Mouse (Mus musculus): ENCODE data around the gene Gm40193. TPM values are rescaled to one million over a fixed set of nuclear protein-coding genes. Genes with fewer than 3 reads are reported as not detected.

Gm40193 gene
- not detected in 4 replicates for total RNA-seq (2023)

GRCm38 (mm10) chr11:70532839-70533238 is at the start of gene Gm40193:
Gene Gm40193, minus strand, starts transcription at chr11:70532939.

GRCm38 (mm10) chr11:70562287-70562994 is 29.7 kb upstream of the Gm40193 start, which contains the start of gene Mink1:
Gene Mink1, plus strand, starts transcription at chr11:70562881.

GRCm38 (mm10) chr11:70539877-70540587 is 7.3 kb upstream of the Gm40193 start, which contains the start of gene Pld2:
Gene Pld2, plus strand, starts transcription at chr11:70540064.

GRCm38 (mm10) chr11:70525184-70525678 is 7.5 kb downstream of the Gm40193 start, which contains the start of gene Psmb6:
Gene Psmb6, plus strand, starts transcription at chr11:70525367.

GRCm38 (mm10) chr11:70518923-70519322 is 13.8 kb downstream of the Gm40193 start, which contains the start of gene Gltpd2:
Gene Gltpd2, plus strand, starts transcription at chr11:70519196.

GRCm38 (mm10) chr11:70514288-70514687 is 18.5 kb downstream of the Gm40193 start, which contains the start of gene Vmo1:
Gene Vmo1, minus strand, starts transcription at chr11:70514616.

GRCm38 (mm10) chr11:70504970-70505369 is 27.8 kb downstream of the Gm40193 start, which contains the start of gene Tm4sf5:
Gene Tm4sf5, plus strand, starts transcription at chr11:70505244.

Other genes with a start within 250 kb of the Gm40193 start
- not detected in 4 replicates for gene Alox12e, start 210.3 kb downstream of the Gm40193 start, total RNA-seq (2023)
- 2.2 TPM in 1 of 4 replicates, not detected in the others for gene Alox15, start 180.9 kb downstream of the Gm40193 start, total RNA-seq (2023)
- 26.2 to 28.3 TPM (median 27.4 TPM) in 4 replicates for gene Pelp1, start 122.9 kb downstream of the Gm40193 start, total RNA-seq (2023)
- gene Arrb2, start 100.3 kb downstream of the Gm40193 start, total RNA-seq (2023): 96.8 to 105 TPM (median 102 TPM) in 4 replicates
- gene Med11, start 81.0 kb downstream of the Gm40193 start, total RNA-seq (2023): 41.2 to 54.4 TPM (median 43.1 TPM) in 4 replicates
- gene Zmynd15, start 73.5 kb downstream of the Gm40193 start, total RNA-seq (2023): 0.41 to 3.1 TPM (median 0.87 TPM) in 4 replicates
- gene Cxcl16, start 73.0 kb downstream of the Gm40193 start, total RNA-seq (2023): 8.6 to 11.2 TPM (median 9.8 TPM) in 4 replicates
- gene Tm4sf5, start 27.7 kb downstream of the Gm40193 start, total RNA-seq (2023): not detected in 4 replicates
- gene Vmo1, start 18.3 kb downstream of the Gm40193 start, total RNA-seq (2023): not detected in 4 replicates
- not detected in 4 replicates for gene Gltpd2, start 13.7 kb downstream of the Gm40193 start, total RNA-seq (2023)
- gene Psmb6, start 7.6 kb downstream of the Gm40193 start, total RNA-seq (2023): 123 to 130 TPM (median 128 TPM) in 4 replicates
- gene Pld2, start 7.1 kb upstream of the Gm40193 start, total RNA-seq (2023): 3.6 to 6.9 TPM (median 4.8 TPM) in 4 replicates
- gene Mink1, start 29.9 kb upstream of the Gm40193 start, total RNA-seq (2023): 83.2 to 99.3 TPM (median 92.6 TPM) in 4 replicates
- gene 4930544D05Rik, start 82.9 kb upstream of the Gm40193 start, total RNA-seq (2023): not detected in 4 replicates
- gene Chrne, start 86.3 kb upstream of the Gm40193 start, total RNA-seq (2023): 2.2 TPM in 1 of 4 replicates, not detected in the others
- not detected in 4 replicates for gene Gp1ba, start 106.2 kb upstream of the Gm40193 start, total RNA-seq (2023)
- gene Rnf167, start 114.3 kb upstream of the Gm40193 start, total RNA-seq (2023): 191 to 209 TPM (median 198 TPM) in 4 replicates
- gene Slc25a11, start 114.5 kb upstream of the Gm40193 start, total RNA-seq (2023): 63.0 to 77.8 TPM (median 66.3 TPM) in 4 replicates
- gene Pfn1, start 121.7 kb upstream of the Gm40193 start, total RNA-seq (2023): 1,311 to 1,415 TPM (median 1,337 TPM) in 4 replicates
- gene Eno3, start 124.3 kb upstream of the Gm40193 start, total RNA-seq (2023): 27.9 to 35.0 TPM (median 31.9 TPM) in 4 replicates
- gene Spag7, start 136.5 kb upstream of the Gm40193 start, total RNA-seq (2023): 34.1 to 44.3 TPM (median 40.2 TPM) in 4 replicates
- 60.2 to 85.3 TPM (median 65.6 TPM) in 4 replicates for gene Camta2, start 155.2 kb upstream of the Gm40193 start, total RNA-seq (2023)
- gene Inca1, start 167.2 kb upstream of the Gm40193 start, total RNA-seq (2023): 1.4 to 2.5 TPM (median 2.2 TPM) in 4 replicates
- 27.1 to 33.9 TPM (median 29.3 TPM) in 4 replicates for gene Kif1c, start 167.6 kb upstream of the Gm40193 start, total RNA-seq (2023)
- gene Zfp3, start 231.3 kb upstream of the Gm40193 start, total RNA-seq (2023): 1.9 to 2.7 TPM (median 2.2 TPM) in 4 replicates

Measured in B cell, adult 62 days (primary cell).